Mouse (Mus musculus): ENCODE results near the gene Mfsd5.

Mfsd5 gene

DNA sequence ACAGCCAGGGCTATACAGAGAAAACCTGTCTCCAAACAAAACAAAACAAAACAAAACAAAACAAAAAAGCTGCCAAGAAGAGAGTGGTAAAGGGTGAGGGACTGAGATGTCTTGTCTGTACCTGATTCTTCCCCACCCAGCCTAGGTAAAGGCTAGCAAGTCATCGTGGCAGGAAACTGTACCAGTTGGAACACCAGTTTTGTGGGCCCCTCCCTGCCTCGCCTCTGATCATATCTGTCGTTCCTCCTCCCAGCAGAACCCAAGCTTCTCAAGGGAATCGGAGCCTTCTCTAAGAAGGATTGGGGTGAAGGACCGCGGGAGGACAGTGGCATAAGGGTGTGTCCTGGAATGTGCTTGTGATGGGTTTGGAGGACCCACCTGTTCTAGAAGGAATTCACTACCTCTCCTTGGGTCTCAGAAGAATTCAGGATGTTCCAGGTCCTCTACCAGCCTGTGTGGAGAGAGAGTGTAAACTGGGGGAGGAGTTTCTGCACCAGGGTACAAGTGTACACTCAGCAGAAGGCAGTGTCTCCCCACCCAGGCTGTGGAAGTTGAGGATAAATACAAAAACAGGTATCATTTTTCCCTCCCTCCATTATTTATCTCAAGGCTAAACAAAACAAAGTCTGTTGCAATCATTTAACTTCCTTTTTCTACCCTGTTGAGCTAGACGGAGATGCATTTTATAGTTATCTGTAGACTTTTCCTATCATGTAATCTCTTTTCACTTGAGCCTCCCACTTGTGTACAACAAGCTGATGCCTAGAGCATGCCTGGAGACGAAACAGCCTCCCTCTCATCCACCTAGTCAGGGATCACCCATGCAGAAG is 3.4 kb downstream of the Mfsd5 start:
- no peak for DNase-seq (ENCODE audit: low spot score)

DNA sequence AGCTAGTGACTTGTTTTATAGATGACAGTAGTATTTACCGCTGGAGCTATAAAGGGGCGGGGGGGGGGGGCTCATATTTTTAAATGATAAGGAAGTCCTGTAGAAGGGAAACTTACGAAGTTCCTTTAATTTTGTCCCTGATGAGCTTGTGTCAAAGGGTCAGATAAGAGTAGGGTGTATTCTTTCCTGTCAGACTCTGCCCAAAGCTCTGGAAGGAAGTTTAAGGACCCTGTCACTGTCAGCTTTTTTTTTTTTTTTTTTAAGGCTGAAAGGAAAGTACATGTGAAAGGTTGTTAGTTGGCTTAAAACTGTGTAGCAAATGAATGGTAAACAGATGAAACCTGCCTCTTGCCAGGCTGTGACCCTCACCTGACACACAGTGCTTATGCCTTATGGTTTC is 4.4 kb downstream of the Mfsd5 start:
- no peak for DNase-seq (ENCODE audit: low spot score)

DNA sequence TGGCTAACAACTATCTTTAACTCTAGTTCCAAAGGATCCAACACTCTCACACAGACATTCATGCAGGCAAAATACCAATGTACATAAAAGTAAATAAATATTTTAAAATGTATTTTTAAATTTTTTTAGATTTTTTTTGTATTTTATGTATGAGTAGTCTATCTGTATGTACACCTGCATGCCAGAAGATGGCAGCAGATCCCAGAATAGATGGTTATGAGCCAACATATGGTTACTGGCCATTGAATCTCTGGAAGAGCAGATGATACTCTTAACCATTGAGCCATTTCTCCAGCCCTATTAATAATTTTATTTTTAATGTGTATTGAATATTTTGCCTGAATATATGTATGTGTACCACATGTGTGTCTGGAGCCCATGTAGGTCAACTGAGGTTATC is 8.1 kb downstream of the Mfsd5 start:
- DNase-seq (ENCODE audit: low spot score): no peak

DNA sequence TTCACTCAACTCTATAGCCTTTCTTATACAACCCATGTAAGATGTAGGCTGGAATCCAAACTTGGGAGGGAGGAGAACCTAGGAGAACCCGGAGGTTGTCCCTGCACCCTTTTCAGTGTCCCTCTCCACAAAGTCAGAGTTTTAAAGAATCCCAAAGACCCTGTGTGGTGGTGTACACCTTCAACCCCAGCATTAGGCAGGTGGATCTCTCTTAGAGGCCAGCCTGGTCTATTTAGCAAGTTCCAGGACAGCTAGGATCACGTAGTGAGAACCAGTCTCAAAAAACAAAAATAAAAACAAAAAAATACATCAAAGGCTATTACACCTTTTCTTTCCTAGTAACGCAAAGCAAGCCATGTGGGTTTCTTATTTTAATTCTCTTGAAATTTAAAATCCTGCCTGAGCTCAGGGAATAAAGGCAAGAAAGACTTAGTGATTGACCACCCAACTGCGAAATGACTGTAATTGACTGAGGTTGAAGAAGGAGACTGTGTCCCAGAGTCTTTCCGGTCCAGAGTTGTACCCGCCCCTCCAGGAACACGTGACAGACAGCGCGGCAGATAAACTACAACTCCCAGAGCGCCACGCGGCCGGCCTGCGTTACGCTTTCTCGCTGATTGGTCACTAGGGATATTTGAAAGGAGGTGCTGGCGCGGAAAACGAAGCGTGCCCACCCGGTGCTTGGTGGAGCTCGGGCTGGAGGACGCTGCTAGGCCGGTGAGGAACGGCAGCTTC is 16.5 kb downstream of the Mfsd5 start, which contains the start of gene Espl1:
Gene Espl1 (plus strand): TSS at position 634 of the 735 bp plus-strand sequence.
- peak; percentile 90 for DNase-seq (ENCODE audit: low spot score)

DNA sequence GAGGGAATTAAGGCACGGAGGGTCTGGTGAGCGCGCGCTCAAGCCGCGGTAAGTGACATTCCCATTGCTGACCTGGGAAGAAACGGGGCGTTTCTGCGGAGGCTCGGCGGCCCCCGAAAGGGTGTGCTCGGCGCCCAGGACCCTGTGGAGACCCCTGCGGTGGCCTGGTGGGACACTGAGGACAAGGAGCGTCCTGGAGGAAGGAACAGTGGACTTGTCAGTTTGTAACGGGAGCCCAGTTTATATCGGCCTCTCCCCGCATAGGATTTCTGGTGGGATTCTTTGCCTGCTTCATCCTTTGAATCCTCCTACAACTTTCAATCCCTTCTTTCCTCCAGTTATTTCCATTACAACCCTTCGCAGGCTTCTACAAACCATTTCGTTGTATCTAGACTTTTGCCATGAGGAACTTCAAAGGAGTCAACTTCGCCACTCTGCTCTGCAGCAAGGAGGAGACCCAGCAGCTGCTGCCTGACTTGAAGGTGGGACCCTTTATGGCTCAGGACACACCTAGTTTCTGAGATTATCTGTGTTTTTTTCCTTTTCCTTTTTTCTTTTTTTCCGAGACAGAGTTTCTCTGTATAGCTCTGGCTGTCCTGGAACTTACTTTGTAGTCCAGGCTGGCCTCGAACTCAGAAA is 17.2 kb downstream of the Mfsd5 start:
- no peak for DNase-seq (ENCODE audit: low spot score)

DNA sequence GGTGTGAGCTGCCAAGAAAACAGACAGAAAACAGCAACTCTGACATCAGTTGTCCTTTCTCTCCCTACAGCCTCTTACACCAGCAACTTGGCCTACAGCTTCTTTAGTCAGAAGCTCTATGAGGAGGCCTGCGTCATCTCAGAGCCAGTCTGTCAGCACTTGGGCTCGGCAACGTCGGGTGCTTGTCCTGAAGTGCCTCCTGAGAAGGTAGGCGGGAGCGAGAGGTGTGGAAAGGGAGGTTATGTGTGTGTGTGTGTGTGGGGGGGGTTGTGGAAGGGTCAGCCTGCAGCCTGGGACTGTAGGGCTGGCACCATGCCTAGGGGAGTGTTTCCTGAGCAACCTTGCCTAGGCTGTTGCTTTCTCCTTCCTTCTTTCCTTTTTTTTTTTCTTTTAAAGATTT is 23.3 kb downstream of the Mfsd5 start:
- no peak for DNase-seq (ENCODE audit: low spot score)

DNA sequence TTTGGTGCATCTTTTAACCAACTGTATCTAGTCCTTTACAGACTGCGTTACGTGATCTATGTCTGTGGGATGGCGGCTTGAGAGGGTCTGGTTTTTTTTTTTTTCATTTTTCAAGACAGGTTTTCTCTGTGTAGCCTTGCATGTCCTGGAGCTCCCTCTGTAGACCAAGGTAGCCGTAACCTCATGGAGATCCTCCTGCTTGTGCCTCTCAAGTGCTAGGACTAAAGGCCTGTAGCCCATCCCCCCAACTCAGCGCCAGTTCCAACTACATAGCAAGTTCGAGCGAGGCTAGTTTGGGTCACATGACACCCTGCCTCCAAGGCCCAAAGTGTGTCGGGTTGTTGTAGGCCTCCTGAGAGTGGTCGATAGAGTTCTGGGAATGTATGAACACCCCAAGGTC is 29.5 kb downstream of the Mfsd5 start:
- no peak for DNase-seq (ENCODE audit: low spot score)

DNA sequence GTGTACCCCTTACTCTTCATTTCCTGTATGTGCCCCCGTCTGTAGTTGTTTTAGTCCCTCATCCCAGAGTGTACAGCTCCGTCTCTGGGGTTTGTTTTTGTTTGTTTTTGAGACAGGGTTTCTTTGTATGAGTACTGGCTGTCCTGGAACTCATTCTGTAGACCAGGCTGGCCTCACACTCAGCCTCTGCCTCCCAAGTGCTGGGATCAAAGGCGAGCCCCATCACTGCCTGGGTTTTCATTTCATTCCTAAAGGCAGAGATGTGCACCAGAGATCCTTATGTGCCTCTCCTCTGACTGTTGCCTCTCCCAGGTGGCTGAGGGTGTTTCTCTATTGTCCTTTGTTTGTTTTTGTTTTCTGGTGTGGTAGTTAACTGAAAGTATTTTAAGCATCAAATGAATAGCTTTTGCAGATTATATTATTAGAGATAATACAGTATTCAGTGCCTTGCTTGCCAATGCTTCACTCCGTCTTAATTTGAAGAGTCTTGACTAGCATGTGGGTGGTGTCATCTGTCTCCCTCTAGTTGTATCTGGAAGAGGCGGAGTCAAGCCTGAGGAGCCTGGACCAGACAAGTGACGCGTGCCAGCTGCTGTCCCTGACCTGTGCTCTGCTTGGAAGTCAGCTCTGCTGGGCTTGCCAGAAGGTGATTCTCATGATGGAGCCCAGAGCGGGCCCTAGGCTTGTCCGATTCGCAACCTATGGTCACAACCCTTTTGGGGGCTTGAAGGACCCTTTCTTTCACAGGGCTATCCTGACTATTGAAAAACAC is 31.0 kb downstream of the Mfsd5 start:
- peak; percentile 65 for DNase-seq (ENCODE audit: low spot score)

DNA sequence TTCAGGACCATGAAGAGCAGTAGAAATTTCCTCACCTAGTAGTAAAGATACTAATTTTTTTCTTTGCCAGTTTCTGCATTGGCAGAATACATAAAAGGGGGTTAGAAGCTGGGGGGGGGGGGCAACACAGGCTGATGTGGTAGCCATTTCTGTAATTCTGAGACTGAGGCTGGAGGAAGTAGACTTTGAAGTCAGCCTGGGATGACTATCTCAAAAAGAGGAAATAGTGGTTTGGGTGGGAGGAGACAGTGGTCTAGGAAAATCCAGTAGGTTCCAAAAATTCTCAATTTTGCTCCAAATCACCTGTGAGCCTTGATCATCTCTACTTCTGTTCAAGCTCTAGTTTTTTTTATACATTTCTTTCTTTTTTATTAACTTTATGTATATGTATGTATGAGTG is 32.2 kb downstream of the Mfsd5 start:
- DNase-seq (ENCODE audit: low spot score): no peak

DNA sequence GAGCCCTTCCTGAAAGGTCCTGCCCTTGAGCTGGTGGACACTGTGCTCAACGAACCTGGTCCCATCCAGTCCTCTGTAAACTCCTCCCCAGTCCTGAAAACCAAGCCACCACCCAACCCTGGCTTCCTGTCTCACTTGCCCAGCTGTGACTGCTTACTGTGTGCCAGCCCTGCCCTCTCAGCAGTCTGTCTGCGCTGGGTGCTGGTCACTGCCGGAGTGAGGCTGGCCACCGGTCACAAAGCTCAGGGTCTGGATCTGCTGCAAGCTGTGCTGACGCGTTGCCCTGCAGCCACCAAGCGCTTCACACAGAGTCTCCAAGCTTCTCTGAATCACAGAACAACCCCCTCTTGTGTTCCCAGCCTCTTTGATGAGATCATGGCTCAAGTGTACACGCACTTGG is 36.0 kb downstream of the Mfsd5 start:
- no peak for DNase-seq (ENCODE audit: low spot score)

DNA sequence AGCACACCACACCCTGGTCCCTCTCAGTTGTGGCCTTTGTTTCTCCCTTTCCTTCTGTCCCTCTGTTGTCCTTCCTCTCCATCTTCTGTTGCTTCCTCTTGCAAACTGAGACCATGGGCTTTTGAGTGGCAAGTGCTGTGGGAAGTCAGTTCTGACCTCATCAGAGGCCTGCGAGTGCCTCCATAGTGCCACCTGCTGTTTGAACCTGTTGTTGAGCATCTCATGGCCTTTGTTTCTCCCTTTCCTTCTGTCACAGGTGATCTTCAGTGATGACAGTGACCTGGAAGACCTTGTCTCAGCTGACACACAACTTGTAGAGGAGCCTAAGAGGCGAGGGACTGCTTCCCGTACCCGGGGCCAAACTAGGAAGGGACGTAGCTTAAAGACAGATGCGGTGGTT is 37.0 kb downstream of the Mfsd5 start:
- DNase-seq (ENCODE audit: low spot score): peak; percentile 33

DNA sequence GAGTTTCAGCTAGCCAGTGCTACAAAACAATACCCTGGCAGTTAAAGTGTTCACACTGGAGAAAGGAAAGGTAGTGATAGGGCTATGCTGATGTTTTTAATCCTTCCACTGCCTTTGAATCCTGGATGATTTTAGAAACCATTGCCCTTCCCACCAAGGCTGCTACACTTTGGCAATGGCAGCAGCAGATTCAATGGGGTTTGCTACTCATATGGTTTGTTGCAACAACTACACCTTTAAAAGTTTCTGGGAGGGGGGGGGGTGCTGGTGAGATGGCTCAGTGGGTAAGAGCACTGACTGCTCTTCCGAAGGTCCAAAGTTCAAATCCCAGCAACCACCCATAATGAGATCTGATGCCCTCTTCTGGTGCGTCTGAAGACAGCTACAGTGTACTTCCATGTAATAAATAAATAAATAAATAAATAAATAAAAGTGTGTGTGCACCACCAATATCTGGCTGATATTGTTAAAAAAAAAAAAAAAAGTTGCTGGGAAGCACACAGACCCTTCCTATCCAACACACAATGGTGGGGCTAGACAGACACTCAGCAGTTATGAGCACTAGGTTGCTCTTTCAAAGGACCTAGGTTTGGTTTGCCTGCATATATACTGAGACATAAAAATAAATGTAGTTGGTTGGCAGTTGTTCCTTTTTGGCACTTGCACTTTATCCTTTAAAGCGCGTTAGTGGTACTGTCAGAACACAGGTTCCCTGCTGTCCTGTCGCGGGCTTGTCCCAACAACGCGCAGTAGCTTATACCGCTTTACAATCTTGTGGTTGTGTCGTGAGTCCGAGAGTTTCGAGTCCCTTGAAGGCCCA is 45.6 kb downstream of the Mfsd5 start:
- DNase-seq (ENCODE audit: low spot score): no peak

DNA sequence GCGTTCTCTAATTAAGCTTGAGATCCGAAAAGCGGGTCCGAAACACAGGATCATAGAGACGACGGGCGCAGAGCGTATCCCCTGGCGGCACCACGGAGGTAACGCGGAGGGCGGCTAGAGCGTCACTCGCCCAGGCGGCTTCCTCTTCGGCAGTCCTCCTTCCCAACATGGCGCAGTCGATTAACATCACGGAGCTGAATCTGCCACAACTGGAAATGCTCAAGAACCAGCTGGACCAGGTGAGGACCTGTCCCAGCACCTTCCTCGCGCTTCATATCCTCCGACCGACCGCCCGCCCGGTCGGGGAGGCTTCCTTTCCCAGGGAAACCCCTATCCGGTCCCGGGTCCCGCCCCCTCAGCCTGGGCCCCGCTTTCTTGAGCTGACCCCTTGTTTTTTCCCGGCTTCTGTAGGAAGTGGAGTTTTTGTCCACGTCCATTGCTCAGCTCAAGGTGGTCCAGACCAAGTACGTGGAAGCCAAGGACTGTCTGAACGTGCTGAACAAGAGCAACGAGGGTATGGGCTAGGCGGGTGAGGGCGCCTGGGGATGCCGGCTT is 46.8 kb downstream of the Mfsd5 start, which contains the start of gene Pfdn5:
Gene Pfdn5 (plus strand): TSS at position 95 of the 555 bp plus-strand sequence.
- DNase-seq (ENCODE audit: low spot score): peak; percentile 86

DNA sequence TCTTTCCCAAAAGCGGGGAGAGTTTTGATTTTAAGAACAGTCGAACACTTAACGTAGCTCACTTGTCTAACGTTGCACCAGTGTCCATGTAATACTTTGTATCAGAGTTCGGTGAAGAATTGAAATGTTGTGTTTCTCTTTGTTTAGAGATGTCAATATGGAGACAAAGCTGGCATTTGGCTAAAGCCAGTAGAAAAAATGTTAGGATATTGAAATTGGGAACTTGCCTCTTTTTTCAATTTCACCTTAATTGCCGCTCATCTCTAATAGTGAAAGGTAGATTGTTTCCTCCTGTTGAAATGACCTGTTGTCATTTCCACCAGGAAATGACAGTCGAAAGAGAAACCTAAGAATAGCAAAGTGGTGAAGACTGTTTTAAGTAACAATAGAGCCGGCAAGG is 47.6 kb downstream of the Mfsd5 start:
- no peak for DNase-seq (ENCODE audit: low spot score)
